Mouse (Mus musculus) small intestine, adult 2 months (tissue): ENCODE data around the gene Elavl3. TPM values are rescaled to one million over a fixed set of nuclear protein-coding genes. Genes with fewer than 3 reads are reported as not detected.

ENCODE experiments used
- H3K27ac ChIP-seq: fragments of 200-500 bp; 2 replicates; pipeline ENCODE4 v1.5.1; 2012; ENCODE audit warnings: low read depth, low read length, control low read depth, inconsistent platforms; ENCODE audit not compliant: insufficient read depth
- H3K27me3 ChIP-seq: fragments of 200-500 bp; 2 replicates; pipeline ENCODE4 v1.6.1; 2012; ENCODE audit warnings: mild to moderate bottlenecking, moderate library complexity, low read length, inconsistent platforms; ENCODE audit not compliant: control insufficient read depth, insufficient read depth
- H3K36me3 ChIP-seq: fragments of 200-500 bp; 2 replicates; pipeline ENCODE4 v1.6.1; 2012; ENCODE audit warnings: mild to moderate bottlenecking, low read length, control low read depth, inconsistent platforms; ENCODE audit not compliant: control insufficient read depth, insufficient read depth
- H3K4me1 ChIP-seq: fragments of 200-500 bp; 2 replicates; pipeline ENCODE4 v1.6.1; 2012; ENCODE audit warnings: low read length, inconsistent platforms, mixed read lengths; ENCODE audit not compliant: control insufficient read depth, insufficient read depth, insufficient read length
- H3K4me3 ChIP-seq: fragments of 200-500 bp; 2 replicates; pipeline ENCODE4 v1.5.1; 2012; ENCODE audit warnings: low read depth, mild to moderate bottlenecking, control low read depth, inconsistent platforms, low read length, moderate library complexity
- CTCF ChIP-seq: fragments of 200-500 bp; IDR thresholded peaks from 2 replicates; pipeline ENCODE4 v1.5.1; 2012; ENCODE audit warnings: low read depth, mild to moderate bottlenecking, control low read depth, inconsistent platforms, low read length, moderate library complexity, mixed read lengths; ENCODE audit not compliant: insufficient replicate concordance, insufficient read length; ENCODE audit errors: extremely low read depth
- POLR2A ChIP-seq: fragments of 200-500 bp; IDR thresholded peaks from 2 replicates; pipeline ENCODE4 v1.6.1; 2012; ENCODE audit warnings: low read depth, mild to moderate bottlenecking, control low read depth, inconsistent platforms, low read length, moderate library complexity
- WGBS: fragments of 180-500 bp; shearing (Covaris S2); methylation state at CpG from one replicate; pipeline ENCODE4 v1.1.7; 2018; 5-methylcytosine and 5-hydroxymethylcytosine counted together
- polyA plus RNA-seq: library from polyadenylated mRNA; depleted of rRNA; stranded (reverse); fragments of >200 nt; gene quantifications from 2 replicates; pipeline ENCODE4 v1.2.3, GENCODE M21; 2012

Gene Elavl3
- polyA plus RNA-seq, 1 experiment = 0.34 TPM

- no peaks in the 10 kb centered on the region for H3K36me3 ChIP-seq
- peak overlapping the region; percentile 33 for H3K4me3 ChIP-seq
- H3K27ac ChIP-seq = no peak overlapping the region
- H3K27me3 ChIP-seq = peaks cover 36% of the 10 kb centered on the region
- WGBS = 4% methylated on average over 67 of the region's 67 CpGs
- no peak for TF ChIP-seq POLR2A
- TF ChIP-seq CTCF = no peak
- peaks cover 38% of the 10 kb centered on the region for H3K4me1 ChIP-seq
These were observed 464 bp downstream of the Elavl3 start for GRCm38 (mm10) chr9:22051161-22051957.

GRCm38 (mm10) chr9:22050351-22050889 lies 1.4 kb downstream of the Elavl3 start:
- 2% methylated on average over 43 of the region's 43 CpGs for WGBS
- Histone ChIP-seq H3K4me1 (peaks cover 31% of the 10 kb centered on the region), H3K36me3 (no peaks in the 10 kb centered on the region), H3K4me3 (peak overlapping the region; percentile 22), H3K27me3 (peaks cover 36% of the 10 kb centered on the region), H3K27ac (no peak overlapping the region)
- TF ChIP-seq POLR2A = no peak
- TF ChIP-seq CTCF = no peak

GRCm38 (mm10) chr9:22049721-22050270 lies 2.0 kb downstream of the Elavl3 start:
- 24% methylated on average over 4 of the region's 4 CpGs for WGBS
- Histone ChIP-seq H3K4me3 (no peak overlapping the region), H3K27me3 (peaks cover 36% of the 10 kb centered on the region), H3K36me3 (no peaks in the 10 kb centered on the region), H3K4me1 (peaks cover 29% of the 10 kb centered on the region), H3K27ac (no peak overlapping the region)
- TF ChIP-seq CTCF (no peak), POLR2A (no peak)

- H3K27ac ChIP-seq = no peak overlapping the region
- no peaks in the 10 kb centered on the region for H3K36me3 ChIP-seq
- TF ChIP-seq CTCF (no peak), POLR2A (no peak)
- peaks cover 24% of the 10 kb centered on the region for H3K4me1 ChIP-seq
- peaks cover 32% of the 10 kb centered on the region for H3K27me3 ChIP-seq
- H3K4me3 ChIP-seq = no peak overlapping the region
- WGBS = 31% methylated on average over 11 of the region's 11 CpGs
These were observed 2.5 kb downstream of the Elavl3 start for GRCm38 (mm10) chr9:22049315-22049714.

- peaks cover 25% of the 10 kb centered on the region for H3K27me3 ChIP-seq
- WGBS = 57% methylated on average over 9 of the region's 9 CpGs
These were observed 4.5 kb downstream of the Elavl3 start for GRCm38 (mm10) chr9:22047329-22047728.

GRCm38 (mm10) chr9:22041832-22042231 lies 10.0 kb downstream of the Elavl3 start:
- H3K36me3 ChIP-seq = no peaks in the 10 kb centered on the region
- no peak overlapping the region for H3K27ac ChIP-seq
- TF ChIP-seq POLR2A = no peak
- no peak for TF ChIP-seq CTCF
- H3K4me1 ChIP-seq = no peaks in the 10 kb centered on the region
- H3K4me3 ChIP-seq = no peak overlapping the region
- WGBS = 68% methylated on average over 2 of the region's 2 CpGs
- no peaks in the 10 kb centered on the region for H3K27me3 ChIP-seq

More at GRCm38 (mm10) chr9:22047329-22047728, 4.5 kb downstream of the Elavl3 start:
- H3K27ac ChIP-seq = no peak overlapping the region
- no peak overlapping the region for H3K4me3 ChIP-seq
- TF ChIP-seq CTCF (no peak), POLR2A (no peak)
- H3K36me3 ChIP-seq = no peaks in the 10 kb centered on the region
- peaks cover 23% of the 10 kb centered on the region for H3K4me1 ChIP-seq

GRCm38 (mm10) chr9:22037826-22038225 lies 14.0 kb downstream of the Elavl3 start:
- Histone ChIP-seq H3K27ac (no peak overlapping the region), H3K27me3 (no peaks in the 10 kb centered on the region), H3K4me1 (no peaks in the 10 kb centered on the region), H3K4me3 (no peak overlapping the region), H3K36me3 (no peaks in the 10 kb centered on the region)
- TF ChIP-seq CTCF (no peak), POLR2A (no peak)
- WGBS = 34% methylated on average over 10 of the region's 10 CpGs
